Mouse (Mus musculus) lung, adult 2 months (tissue): Measurements from ENCODE around the gene Plxnc1.

Experiments
- CTCF ChIP-seq: fragments of 200-500 bp; IDR thresholded peaks from 2 replicates; pipeline ENCODE4 v1.5.1; 2011; ENCODE audit warnings: mild to moderate bottlenecking, low read length, control low read depth; ENCODE audit not compliant: insufficient read depth
- POLR2A ChIP-seq: fragments of 200-500 bp; IDR thresholded peaks from 2 replicates; pipeline ENCODE4 v1.6.1; 2011; ENCODE audit warnings: low read depth, mild to moderate bottlenecking, control low read depth, low read length, borderline replicate concordance; ENCODE audit errors: extremely low read depth

DNA sequence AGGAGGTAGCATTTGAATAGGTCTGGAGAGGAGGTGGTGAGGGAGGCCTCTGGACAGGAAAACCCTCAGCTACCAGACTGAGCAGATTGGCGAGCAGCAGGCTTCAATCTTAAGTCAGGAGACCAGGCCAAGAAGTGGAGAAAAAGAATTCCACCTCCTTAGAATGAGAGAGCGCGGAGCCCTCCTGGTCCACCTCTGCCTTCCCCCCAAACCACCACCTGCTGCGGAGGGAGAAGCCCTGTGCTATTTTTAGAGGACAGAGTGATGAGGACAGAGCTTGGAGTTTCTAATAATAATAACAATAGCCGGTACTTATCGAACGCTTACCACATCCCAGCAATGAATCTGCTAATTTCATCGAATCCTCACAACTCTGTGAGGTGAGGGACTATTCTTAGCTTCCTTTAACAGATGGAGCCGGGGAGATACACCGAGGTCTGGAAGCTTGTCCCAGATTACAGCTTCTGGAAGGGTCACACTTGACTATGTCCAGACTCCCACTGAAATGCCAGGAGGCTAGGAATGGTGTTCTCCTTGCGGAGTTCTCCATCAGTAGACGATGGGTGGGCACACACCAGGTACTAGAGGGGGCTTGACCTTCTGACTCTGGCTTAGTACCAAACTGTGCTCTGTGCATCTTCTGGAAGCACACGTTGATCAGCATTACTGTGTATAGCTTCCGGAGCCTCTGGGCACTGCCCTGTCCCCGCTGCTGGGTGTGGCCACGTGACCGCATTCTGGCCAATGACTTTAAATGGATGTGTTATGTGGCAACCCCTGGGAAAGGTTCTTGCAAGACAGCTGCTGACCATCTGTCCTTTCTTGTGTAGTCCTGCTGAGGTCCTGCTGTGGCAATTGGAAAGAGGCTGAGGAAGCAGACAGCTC, 125.6 kb downstream of the Plxnc1 start:
- TF ChIP-seq POLR2A (no peak), CTCF (no peak)
